Mouse (Mus musculus) adrenal gland, postnatal 25 days (tissue): Measurements from ENCODE around the gene Vsig10. TPM values are rescaled to one million over a fixed set of nuclear protein-coding genes. Genes with fewer than 3 reads are reported as not detected.
A peak's percentile ranks its signal among the peaks of the same experiment; 100 is the strongest.
"Not testable (repeated sequence)": the region's sequence is repeated elsewhere in the genome, so short reads cannot be mapped to it uniquely, and the experiment has no call there.

ENCODE experiments used
- DNase-seq: peaks from one replicate; pipeline ENCODE4 v3.0.0; 2021; ENCODE audit warnings: mixed read lengths
- total RNA-seq: library from RNA; stranded (reverse); gene quantifications from 2 replicates; pipeline ENCODE4 v1.2.3, GENCODE M21; 2021

Vsig10 gene
- total RNA-seq, 1 experiment from 2014 or later, result 34.2 TPM

GRCm38 (mm10) chr5:117355648-117356303 is 36.9 kb downstream of the Vsig10 start:
- no peak for DNase-seq

GRCm38 (mm10) chr5:117356365-117357128 is 37.7 kb downstream of the Vsig10 start:
- DNase-seq, result peak; percentile 80

GRCm38 (mm10) chr5:117357129-117357477 is 38.2 kb downstream of the Vsig10 start, which contains the start of gene Wsb2:
TSS of gene Wsb2 (plus strand) at chr5:117357304.
- peak; percentile 94 for DNase-seq

GRCm38 (mm10) chr5:117357478-117358247 is 38.8 kb downstream of the Vsig10 start:
- DNase-seq, result no peak

GRCm38 (mm10) chr5:117358248-117358630 is 39.4 kb downstream of the Vsig10 start:
- no peak for DNase-seq

GRCm38 (mm10) chr5:117358725-117359124 is 39.8 kb downstream of the Vsig10 start:
- peak; percentile 79 for DNase-seq

- DNase-seq, result no peak
Observed at GRCm38 (mm10) chr5:117359497-117360227, 40.8 kb downstream of the Vsig10 start.

- DNase-seq, result no peak
Observed at GRCm38 (mm10) chr5:117360228-117360515, 41.3 kb downstream of the Vsig10 start.

GRCm38 (mm10) chr5:117360631-117361541 is 42.0 kb downstream of the Vsig10 start:
- DNase-seq, result peak; percentile 36

GRCm38 (mm10) chr5:117361590-117361989 is 42.7 kb downstream of the Vsig10 start:
- DNase-seq, result no peak

- peak; percentile 60 for DNase-seq
Observed at GRCm38 (mm10) chr5:117363066-117363782, 44.3 kb downstream of the Vsig10 start.

- DNase-seq, result no peak
Observed at GRCm38 (mm10) chr5:117364821-117365220, 45.9 kb downstream of the Vsig10 start.

GRCm38 (mm10) chr5:117365904-117366561 is 47.1 kb downstream of the Vsig10 start:
- no peak for DNase-seq

GRCm38 (mm10) chr5:117367206-117367605 is 48.3 kb downstream of the Vsig10 start:
- no peak for DNase-seq

- DNase-seq, result peak; percentile 39
Observed at GRCm38 (mm10) chr5:117370592-117370991, 51.7 kb downstream of the Vsig10 start.

- no peak for DNase-seq
Observed at GRCm38 (mm10) chr5:117373418-117373817, 54.5 kb downstream of the Vsig10 start.

- no peak for DNase-seq
Observed at GRCm38 (mm10) chr5:117374372-117375049, 55.6 kb downstream of the Vsig10 start.

GRCm38 (mm10) chr5:117376331-117376761 is 57.5 kb downstream of the Vsig10 start:
- DNase-seq, result no peak

- DNase-seq, result not testable (repeated sequence)
Observed at GRCm38 (mm10) chr5:117377731-117378130, 58.8 kb downstream of the Vsig10 start.
